Mouse (Mus musculus) frontal cortex, postnatal 14 days (tissue): ENCODE results near the gene Olfr166.
"Not testable (repeated sequence)": the region's sequence is repeated elsewhere in the genome, so short reads cannot be mapped to it uniquely, and the experiment has no call there.

ENCODE experiments used
- DNase-seq, 2 experiments: peaks; one replicate each; pipeline ENCODE4 v3.0.0; 2022; ENCODE audit warnings: low spot score in 2 of 2

Olfr166 gene

GRCm38 (mm10) chr16:19483394-19483793 is at the start of gene Olfr166:
Gene Olfr166 (plus strand): TSS chr16:19483694.
- no peak for DNase-seq

- DNase-seq, result not testable (repeated sequence)
Observed at GRCm38 (mm10) chr16:19458741-19459140, 24.8 kb upstream of the Olfr166 start.

GRCm38 (mm10) chr16:19464365-19464764 is 19.1 kb upstream of the Olfr166 start:
- no peak for DNase-seq

GRCm38 (mm10) chr16:19522166-19522565 is 38.7 kb downstream of the Olfr166 start, which contains the start of gene Olfr167:
Gene Olfr167 (minus strand): TSS chr16:19522266.
- no peak for DNase-seq

GRCm38 (mm10) chr16:19535455-19535854 is 52.0 kb downstream of the Olfr166 start, which contains the start of gene Olfr168:
Gene Olfr168 (minus strand): TSS chr16:19535555.
- no peak for DNase-seq
